Mouse (Mus musculus): ENCODE results near the gene Trim21.

DNA sequence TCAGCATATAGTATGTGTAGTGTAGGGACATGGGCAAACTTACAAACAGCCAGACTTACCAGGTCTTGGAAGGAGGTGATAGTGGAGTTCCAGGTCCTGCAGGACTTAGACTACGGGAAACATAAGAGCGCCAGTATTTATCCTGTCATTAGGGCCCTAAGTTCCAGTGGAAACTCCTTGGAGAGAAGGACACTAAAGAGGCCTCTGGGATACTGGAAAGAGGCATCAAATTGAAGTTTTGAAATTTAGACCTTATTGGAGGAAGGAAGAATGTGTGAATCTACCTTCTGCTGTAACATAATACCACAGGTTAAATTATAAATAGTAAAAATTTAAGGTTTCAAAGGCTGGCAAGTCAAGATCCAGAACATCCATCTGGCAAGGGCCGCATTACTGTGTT lies 26.5 kb upstream of the Trim21 start, which contains the start of gene Olfr551:
- TF ChIP-seq CTCF (IDR thresholded peaks at IDR 0.05; ENCODE audit: control insufficient read depth, insufficient read depth, insufficient replicate concordance, low read depth, low read length) (no peak), POLR2A (IDR thresholded peaks at IDR 0.05; ENCODE audit: control insufficient read depth, low read depth, low read length) (no peak)
